Mouse (Mus musculus): ENCODE measurements around the gene Exo1.

DNA sequence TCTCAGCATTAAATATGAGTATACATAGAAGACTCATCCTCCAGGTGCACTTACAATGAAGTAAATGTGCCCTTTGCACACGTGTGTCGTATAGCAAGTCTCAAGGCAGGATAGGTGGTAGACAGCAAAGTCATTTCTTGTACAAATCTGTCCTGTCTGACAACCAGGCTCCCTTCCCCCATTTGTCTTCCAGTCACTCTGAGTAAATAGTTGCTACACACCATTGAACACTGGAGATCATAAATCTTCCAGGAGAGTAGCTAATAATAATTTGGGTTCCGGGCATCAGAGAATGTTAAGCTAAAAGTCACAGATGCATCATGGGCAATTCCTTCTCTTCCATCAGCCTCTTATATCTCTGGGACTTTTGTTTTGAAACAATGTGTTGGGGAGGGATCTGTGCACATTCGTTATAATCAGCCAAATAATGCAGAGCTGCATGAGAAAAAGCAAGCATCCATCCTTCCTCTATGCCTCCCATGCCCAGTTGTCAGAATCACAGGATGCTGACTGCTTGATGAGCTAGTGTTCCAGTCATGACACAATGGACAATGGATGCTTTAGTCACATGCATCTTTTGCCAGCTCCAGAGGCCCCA is 66.4 kb downstream of the Exo1 start:
- TF ChIP-seq CTCF (IDR thresholded peaks at IDR 0.05; ENCODE audit: low read depth, low read length) (no peak), POLR2A (IDR thresholded peaks at IDR 0.05; ENCODE audit: extremely low read depth, insufficient read depth, low read length) (no peak)

Measured in liver, adult 2 months (tissue).